Mouse (Mus musculus) forebrain, embryonic 15.5 days (tissue): ENCODE data around the gene Rpl41. TPM values are rescaled to one million over a fixed set of nuclear protein-coding genes. Genes with fewer than 3 reads are reported as not detected.
"Not testable (repeated sequence)": the region's sequence is repeated elsewhere in the genome, so short reads cannot be mapped to it uniquely, and the experiment has no call there.

Experiments
- ATAC-seq: fragments of 200-750 bp; cut with Nextera tagmentation; replicated peaks from 2 replicates; pipeline ENCODE4 v1.8.0; 2017; ENCODE audit warnings: mild to moderate bottlenecking, moderate TSS enrichment, moderate library complexity
- H3K27ac ChIP-seq: fragments of 300-500 bp; sonication (generic); replicated peaks from 2 replicates; pipeline ENCODE4 v1.5.1; 2015; ENCODE audit warnings: mild to moderate bottlenecking, inconsistent platforms
- H3K27me3 ChIP-seq: fragments of 300-500 bp; sonication (generic); 2 replicates; pipeline ENCODE4 v1.6.1; 2015; ENCODE audit warnings: inconsistent platforms
- H3K36me3 ChIP-seq: fragments of 300-500 bp; sonication (generic); 2 replicates; pipeline ENCODE4 v1.6.1; 2015; ENCODE audit warnings: mild to moderate bottlenecking, inconsistent platforms
- H3K4me1 ChIP-seq: fragments of 300-500 bp; sonication (generic); 2 replicates; pipeline ENCODE4 v1.6.1; 2015; ENCODE audit warnings: inconsistent platforms
- H3K4me2 ChIP-seq: fragments of 300-500 bp; sonication (generic); replicated peaks from 2 replicates; pipeline ENCODE4 v1.6.1; 2015; ENCODE audit warnings: mild to moderate bottlenecking, inconsistent platforms
- H3K4me3 ChIP-seq: fragments of 300-500 bp; sonication (generic); 2 replicates; pipeline ENCODE4 v1.5.1; 2015; ENCODE audit warnings: mild to moderate bottlenecking, inconsistent platforms
- H3K9ac ChIP-seq: fragments of 300-500 bp; sonication (generic); replicated peaks from 2 replicates; pipeline ENCODE4 v1.6.1; 2015; ENCODE audit warnings: mild to moderate bottlenecking, inconsistent platforms
- H3K9me3 ChIP-seq: fragments of 300-500 bp; sonication (generic); 2 replicates; pipeline ENCODE4 v1.6.1; 2016; ENCODE audit warnings: inconsistent platforms
- WGBS: fragments of 180-500 bp; shearing (Covaris S2); methylation state at CpG from one replicate; pipeline ENCODE4 v1.1.7; 2015; ENCODE audit warnings: mixed read lengths; 5-methylcytosine and 5-hydroxymethylcytosine counted together
- polyA plus RNA-seq: library from polyadenylated mRNA; unstranded; fragments of >200 nt; fragmentation: Nextera tagmentation; extraction: Ambion mirVana; gene quantifications from 2 replicates; pipeline ENCODE4 v1.2.1, GENCODE M21; 2015

The Rpl41 gene
- polyA plus RNA-seq, 1 experiment from 2014 or later, result 2,336 TPM

GRCm38 (mm10) chr10:128516029-128516428 is 33.1 kb downstream of the Rpl41 start:
- Histone ChIP-seq H3K9ac (no peak overlapping the region), H3K27me3 (peaks cover 16% of the 10 kb centered on the region; the same call in 1 of the 2 replicates), H3K36me3 (no peaks in the 10 kb centered on the region), H3K27ac (no peak overlapping the region), H3K4me2 (no peak overlapping the region), H3K4me1 (no peaks in the 10 kb centered on the region), H3K4me3 (no peak overlapping the region), H3K9me3 (no peaks in the 10 kb centered on the region)
- ATAC-seq, result no peak
- WGBS, result 14% methylated on average over 20 of the region's 20 CpGs

GRCm38 (mm10) chr10:128515044-128515443 is 34.1 kb downstream of the Rpl41 start:
- Histone ChIP-seq H3K27me3 (peaks cover 16% of the 10 kb centered on the region; the same call in 1 of the 2 replicates), H3K9me3 (no peaks in the 10 kb centered on the region), H3K27ac (no peak overlapping the region), H3K4me2 (no peak overlapping the region), H3K4me3 (no peak overlapping the region), H3K36me3 (no peaks in the 10 kb centered on the region), H3K9ac (no peak overlapping the region), H3K4me1 (no peaks in the 10 kb centered on the region)
- WGBS, result 84% methylated on average over 4 of the region's 4 CpGs
- no peak for ATAC-seq

- no peaks in the 10 kb centered on the region for H3K36me3 ChIP-seq
- peaks cover 6% of the 10 kb centered on the region; the same call in 1 of the 2 replicates for H3K27me3 ChIP-seq
- no peak overlapping the region for H3K9ac ChIP-seq
- no peak overlapping the region for H3K4me3 ChIP-seq
- no peaks in the 10 kb centered on the region for H3K4me1 ChIP-seq
- WGBS, result 85% methylated on average over 12 of the region's 12 CpGs
- ATAC-seq, result no peak
- no peaks in the 10 kb centered on the region for H3K9me3 ChIP-seq
- no peak overlapping the region for H3K27ac ChIP-seq
- H3K4me2 ChIP-seq, result no peak overlapping the region
Observed at GRCm38 (mm10) chr10:128511761-128512160, 37.3 kb downstream of the Rpl41 start.

GRCm38 (mm10) chr10:128511189-128511588 is 37.9 kb downstream of the Rpl41 start:
- Histone ChIP-seq H3K4me3 (no peak overlapping the region), H3K27me3 (peaks cover 3% of the 10 kb centered on the region; the same call in 1 of the 2 replicates), H3K9ac (no peak overlapping the region), H3K27ac (no peak overlapping the region), H3K9me3 (no peaks in the 10 kb centered on the region), H3K4me1 (no peaks in the 10 kb centered on the region), H3K36me3 (no peaks in the 10 kb centered on the region), H3K4me2 (no peak overlapping the region)
- WGBS, result 89% methylated on average over 9 of the region's 9 CpGs
- ATAC-seq, result no peak

GRCm38 (mm10) chr10:128510301-128510700 is 38.8 kb downstream of the Rpl41 start:
- Histone ChIP-seq H3K4me3 (no peak overlapping the region), H3K4me1 (no peaks in the 10 kb centered on the region), H3K9me3 (no peaks in the 10 kb centered on the region), H3K36me3 (no peaks in the 10 kb centered on the region), H3K27me3 (no peaks in the 10 kb centered on the region), H3K9ac (no peak overlapping the region), H3K4me2 (no peak overlapping the region), H3K27ac (no peak overlapping the region)
- ATAC-seq, result no peak; the same call in 1 of the 2 replicates
- 87% methylated on average over 11 of the region's 11 CpGs for WGBS

GRCm38 (mm10) chr10:128509831-128510230 is 39.3 kb downstream of the Rpl41 start:
- no peak for ATAC-seq
- Histone ChIP-seq H3K27me3 (no peaks in the 10 kb centered on the region), H3K36me3 (no peaks in the 10 kb centered on the region), H3K4me2 (no peak overlapping the region), H3K4me1 (no peaks in the 10 kb centered on the region), H3K9me3 (no peaks in the 10 kb centered on the region), H3K27ac (no peak overlapping the region), H3K9ac (no peak overlapping the region), H3K4me3 (no peak overlapping the region)
- WGBS, result 90% methylated on average over 4 of the region's 4 CpGs

GRCm38 (mm10) chr10:128509203-128509602 is 39.9 kb downstream of the Rpl41 start:
- Histone ChIP-seq H3K27me3 (no peaks in the 10 kb centered on the region), H3K9me3 (no peaks in the 10 kb centered on the region), H3K36me3 (no peaks in the 10 kb centered on the region), H3K4me1 (no peaks in the 10 kb centered on the region), H3K4me3 (no peak overlapping the region), H3K4me2 (no peak overlapping the region), H3K9ac (no peak overlapping the region), H3K27ac (no peak overlapping the region)
- ATAC-seq, result no peak
- WGBS, result 91% methylated on average over 9 of the region's 9 CpGs

GRCm38 (mm10) chr10:128508260-128508659 is 40.8 kb downstream of the Rpl41 start:
- no peaks in the 10 kb centered on the region for H3K9me3 ChIP-seq
- no peak for ATAC-seq
- WGBS, result 88% methylated on average over 9 of the region's 9 CpGs
- H3K27me3 ChIP-seq, result no peaks in the 10 kb centered on the region
- no peak overlapping the region for H3K4me3 ChIP-seq
- H3K36me3 ChIP-seq, result no peaks in the 10 kb centered on the region
- no peak overlapping the region for H3K4me2 ChIP-seq
- no peaks in the 10 kb centered on the region for H3K4me1 ChIP-seq
- H3K9ac ChIP-seq, result no peak overlapping the region
- H3K27ac ChIP-seq, result no peak overlapping the region

GRCm38 (mm10) chr10:128505974-128506373 is 43.1 kb downstream of the Rpl41 start:
- no peak for ATAC-seq
- no peaks in the 10 kb centered on the region for H3K27me3 ChIP-seq
- no peak overlapping the region for H3K4me2 ChIP-seq
- H3K4me1 ChIP-seq, result no peaks in the 10 kb centered on the region
- no peak overlapping the region for H3K9ac ChIP-seq
- no peak overlapping the region for H3K27ac ChIP-seq
- no peak overlapping the region for H3K4me3 ChIP-seq
- no peaks in the 10 kb centered on the region for H3K9me3 ChIP-seq
- no peaks in the 10 kb centered on the region for H3K36me3 ChIP-seq
- 92% methylated on average over 14 of the region's 14 CpGs for WGBS

GRCm38 (mm10) chr10:128505371-128505667 is 43.8 kb downstream of the Rpl41 start:
- not testable (repeated sequence) for H3K27me3 ChIP-seq, H3K9ac ChIP-seq, H3K9me3 ChIP-seq, H3K27ac ChIP-seq, H3K4me1 ChIP-seq, H3K36me3 ChIP-seq, ATAC-seq, H3K4me3 ChIP-seq, H3K4me2 ChIP-seq
- 87% methylated on average over 5 of the region's 5 CpGs for WGBS

- H3K36me3 ChIP-seq, result no peaks in the 10 kb centered on the region
- H3K4me3 ChIP-seq, result no peak overlapping the region
- H3K9me3 ChIP-seq, result no peaks in the 10 kb centered on the region
- H3K27ac ChIP-seq, result no peak overlapping the region
- no peak overlapping the region for H3K9ac ChIP-seq
- 79% methylated on average over 9 of the region's 9 CpGs for WGBS
- H3K4me1 ChIP-seq, result no peaks in the 10 kb centered on the region
- no peak for ATAC-seq
- H3K4me2 ChIP-seq, result no peak overlapping the region
- no peaks in the 10 kb centered on the region for H3K27me3 ChIP-seq
Observed at GRCm38 (mm10) chr10:128504641-128505370, 44.3 kb downstream of the Rpl41 start.

- no peaks in the 10 kb centered on the region for H3K9me3 ChIP-seq
- WGBS, result 88% methylated on average over 3 of the region's 3 CpGs
- no peak overlapping the region for H3K27ac ChIP-seq
- no peaks in the 10 kb centered on the region for H3K36me3 ChIP-seq
- H3K4me2 ChIP-seq, result no peak overlapping the region
- no peak overlapping the region for H3K9ac ChIP-seq
- no peak for ATAC-seq
- H3K4me3 ChIP-seq, result no peak overlapping the region
- peaks cover 6% of the 10 kb centered on the region for H3K4me1 ChIP-seq
- H3K27me3 ChIP-seq, result no peaks in the 10 kb centered on the region
Observed at GRCm38 (mm10) chr10:128504012-128504411, 45.1 kb downstream of the Rpl41 start.

GRCm38 (mm10) chr10:128503532-128503931 is 45.6 kb downstream of the Rpl41 start:
- 78% methylated on average over 8 of the region's 8 CpGs for WGBS
- Histone ChIP-seq H3K27ac (no peak overlapping the region), H3K36me3 (no peaks in the 10 kb centered on the region), H3K4me2 (no peak overlapping the region), H3K4me1 (peaks cover 6% of the 10 kb centered on the region), H3K9me3 (no peaks in the 10 kb centered on the region), H3K4me3 (no peak overlapping the region), H3K9ac (no peak overlapping the region), H3K27me3 (no peaks in the 10 kb centered on the region)
- ATAC-seq, result no peak
